Mouse (Mus musculus) adrenal gland, postnatal 10 days (tissue): Measurements from ENCODE around the gene Pofut1. TPM values are rescaled to one million over a fixed set of nuclear protein-coding genes. Genes with fewer than 3 reads are reported as not detected.
A peak's percentile ranks its signal among the peaks of the same experiment; 100 is the strongest.

Source experiments
- DNase-seq: peaks from one replicate; pipeline ENCODE4 v3.0.0; 2021; ENCODE audit warnings: mixed read lengths
- total RNA-seq, 2 experiments: library from RNA; stranded (reverse); gene quantifications; 2 replicates each; pipeline ENCODE4 v1.2.3; 2021

Pofut1 gene
- total RNA-seq, 2 experiments from 2014 or later = 24.2 to 38.0 TPM

DNA sequence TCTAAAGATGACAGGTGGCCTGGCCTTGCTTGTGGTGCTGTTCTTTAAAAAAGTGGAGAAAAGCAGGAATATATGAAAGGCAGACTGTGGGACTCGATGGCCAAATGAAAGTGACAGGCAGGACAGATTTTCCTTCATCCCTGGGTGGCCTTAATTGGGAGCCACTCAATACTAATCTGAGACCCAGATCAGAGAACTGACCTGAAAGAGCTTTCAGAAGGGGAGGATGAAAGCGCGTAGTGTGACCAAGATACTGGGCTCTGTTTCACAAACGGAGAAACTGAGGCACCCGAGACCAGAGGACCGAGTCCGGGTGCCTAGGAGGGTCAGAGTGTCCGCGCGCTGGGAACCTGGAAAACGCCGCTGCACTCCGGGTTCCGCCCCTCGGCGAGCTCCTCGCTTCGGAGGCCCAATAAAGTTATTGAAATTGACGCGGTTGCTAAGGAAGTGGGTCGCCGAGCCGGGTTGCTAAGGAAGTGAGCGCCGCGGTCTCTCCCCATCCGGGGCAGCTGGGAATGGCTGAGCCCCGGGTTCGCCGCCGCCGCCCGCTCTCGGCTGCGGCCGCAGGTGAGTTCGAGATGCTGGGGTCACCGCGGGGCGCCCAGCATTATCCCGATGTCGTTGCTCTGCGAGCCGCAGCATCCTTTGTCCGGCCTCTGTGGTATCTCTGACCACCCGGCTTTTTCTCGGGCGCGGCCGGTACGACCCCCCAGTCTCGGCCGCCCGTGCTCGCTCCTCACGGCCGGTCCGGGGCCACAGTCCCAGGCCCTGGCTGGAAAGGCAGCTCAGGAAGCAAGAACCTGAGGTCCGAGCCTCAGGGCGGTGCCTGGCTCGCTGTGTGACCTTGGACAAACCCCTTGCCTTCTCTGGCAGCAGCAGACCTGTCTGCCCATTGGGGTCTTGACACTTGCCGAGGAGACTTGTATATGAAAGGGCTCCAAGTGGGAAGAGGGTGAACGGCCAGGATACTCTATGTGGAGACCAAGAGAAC, 49.9 kb downstream of the Pofut1 start, which contains the start of gene Kif3b:
TSS of gene Kif3b (plus strand) at position 476 of the 991 bp plus-strand sequence.
- peak; percentile 92 for DNase-seq

DNA sequence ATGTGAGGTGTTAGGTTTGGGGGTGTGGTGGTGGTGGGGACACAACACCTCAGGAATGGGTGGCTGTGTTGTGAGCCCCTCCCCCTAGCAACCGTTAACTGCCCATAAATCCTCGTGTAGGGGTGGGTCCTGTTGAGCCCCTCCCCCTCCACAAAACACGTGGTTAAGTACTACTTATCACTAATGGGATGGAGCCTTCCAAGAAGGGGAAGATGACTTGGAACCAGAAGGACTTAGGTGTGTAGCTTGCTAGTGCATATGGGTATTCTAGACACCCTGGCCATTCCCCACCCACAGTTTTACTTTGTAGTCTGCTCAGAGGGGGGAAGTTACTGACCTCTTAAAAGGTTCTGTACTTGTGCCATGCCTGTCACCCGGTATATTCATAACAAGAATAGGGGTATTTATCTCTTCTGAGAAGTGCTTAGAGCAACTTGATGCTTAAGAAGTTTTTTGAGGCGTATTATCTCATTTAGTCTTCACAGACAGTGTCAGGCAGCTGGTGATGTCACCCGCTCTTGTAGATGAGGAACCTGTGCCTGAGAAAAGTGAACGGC, 51.0 kb downstream of the Pofut1 start:
- DNase-seq = no peak

DNA sequence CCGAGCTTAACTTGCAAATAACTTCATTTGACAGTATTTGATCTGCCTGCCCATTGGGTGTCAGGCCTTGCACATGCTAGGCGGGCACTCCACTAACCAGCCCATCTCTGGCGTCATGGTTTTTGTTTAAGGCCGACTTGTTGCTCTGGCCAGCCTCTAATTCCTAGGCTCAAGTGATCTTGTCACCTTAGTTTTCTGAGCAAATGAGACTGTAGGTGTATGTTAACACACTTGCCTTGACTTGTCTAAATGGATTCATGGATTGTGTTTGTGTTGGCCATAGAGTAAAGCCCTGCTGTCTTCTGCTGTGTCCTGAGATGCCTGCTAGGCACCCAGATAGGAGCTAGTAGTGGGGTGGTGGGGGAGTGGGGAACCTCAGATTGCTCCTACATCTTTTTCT, 53.9 kb downstream of the Pofut1 start:
- no peak for DNase-seq

DNA sequence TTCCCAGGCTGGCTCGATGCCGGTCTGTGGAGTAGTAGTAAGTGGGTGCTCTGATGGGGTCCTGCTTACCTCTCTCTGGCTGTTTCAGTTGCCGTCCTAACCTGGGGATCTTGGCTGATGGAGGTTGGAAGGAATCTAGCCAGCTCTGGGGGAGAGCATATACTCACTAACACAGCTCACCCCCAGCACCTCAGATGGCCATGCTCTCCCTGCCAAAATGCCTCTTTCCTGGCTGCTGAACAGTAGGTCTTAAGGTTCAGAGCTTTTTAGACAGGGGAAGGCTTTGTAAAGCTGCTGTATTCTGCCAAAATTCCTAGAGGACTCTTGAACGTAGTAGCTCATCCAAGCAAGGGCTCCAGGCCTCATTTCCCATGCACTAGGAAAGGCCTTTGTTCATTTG, 56.4 kb downstream of the Pofut1 start:
- DNase-seq = no peak

DNA sequence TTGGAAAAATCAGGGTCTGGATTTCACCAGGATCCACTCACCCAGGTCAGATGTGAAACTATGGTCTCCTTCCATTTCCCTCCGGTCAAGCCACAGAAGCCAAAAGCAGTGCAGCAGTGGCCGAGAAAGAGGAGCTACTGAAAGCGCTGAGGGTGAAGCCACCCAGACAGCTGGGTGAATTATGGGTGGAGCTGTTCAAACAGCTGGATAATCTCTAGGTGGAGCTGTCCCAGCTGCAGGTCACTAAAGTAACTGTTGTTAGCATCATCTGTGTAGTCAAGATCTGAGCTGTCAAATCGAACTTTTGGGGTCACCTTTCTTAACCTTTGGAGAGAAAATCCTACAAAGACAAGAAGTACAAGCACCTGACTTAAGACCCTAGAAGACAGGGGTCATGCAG, 57.1 kb downstream of the Pofut1 start:
- DNase-seq = no peak

DNA sequence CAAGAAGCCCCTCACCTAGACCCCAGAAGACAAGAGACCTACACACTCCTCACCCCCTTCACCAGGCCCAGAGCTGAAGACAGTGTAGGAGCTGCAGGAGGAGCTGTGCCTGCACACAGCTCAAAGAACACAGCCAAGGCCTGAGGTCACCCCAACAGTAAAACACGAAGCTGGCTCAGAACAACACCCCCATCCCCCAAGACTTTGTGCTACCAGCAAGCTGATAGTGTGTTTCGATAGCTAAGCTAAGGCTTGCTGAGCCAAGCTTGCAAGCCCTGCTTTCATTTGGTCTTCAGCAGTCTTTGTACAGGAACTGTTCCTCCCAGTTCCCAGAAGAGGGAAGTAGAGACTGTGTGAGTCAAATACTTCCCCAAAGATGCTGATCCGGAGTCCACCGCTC, 57.5 kb downstream of the Pofut1 start:
- DNase-seq = peak; percentile 19

DNA sequence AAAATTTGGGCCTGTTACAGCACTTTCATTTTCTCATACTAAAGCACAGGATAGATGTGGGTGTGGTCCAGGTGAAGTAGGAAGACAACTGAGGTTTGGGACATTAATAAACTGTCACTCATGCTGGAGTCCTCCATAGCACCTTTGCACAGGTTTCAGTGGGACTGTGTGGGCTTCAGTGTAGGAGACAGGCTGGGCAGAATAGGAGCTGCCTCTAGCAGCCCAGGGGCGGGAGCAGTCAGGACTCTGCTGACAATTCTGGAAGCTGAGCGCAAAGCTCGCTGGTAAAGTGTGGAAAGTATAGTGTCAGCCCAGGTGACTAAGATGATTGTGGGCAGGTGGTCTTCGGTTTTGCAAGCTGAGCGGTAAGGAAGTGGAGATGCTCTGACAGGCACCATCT, 59.8 kb downstream of the Pofut1 start:
- DNase-seq = no peak

DNA sequence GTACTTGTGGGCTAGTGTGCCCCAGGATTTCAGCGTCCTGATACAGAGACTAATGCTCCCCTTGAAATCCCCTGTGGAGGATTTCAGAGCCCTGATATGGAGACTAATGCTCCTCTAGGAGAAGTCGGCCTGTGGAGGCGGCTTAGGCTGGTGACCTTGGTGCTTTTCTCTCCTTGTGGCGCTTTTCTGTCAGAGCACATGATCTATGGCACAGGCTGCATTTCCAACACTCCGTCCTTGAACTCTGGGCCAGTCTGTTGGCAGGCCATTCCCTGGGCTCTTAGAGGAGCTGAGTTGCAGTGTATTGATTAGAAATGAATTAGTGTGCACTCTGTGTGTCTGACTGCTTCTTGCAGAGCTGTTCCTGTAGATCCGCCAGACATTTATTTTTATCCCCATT, 63.9 kb downstream of the Pofut1 start:
- DNase-seq = peak; percentile 79

DNA sequence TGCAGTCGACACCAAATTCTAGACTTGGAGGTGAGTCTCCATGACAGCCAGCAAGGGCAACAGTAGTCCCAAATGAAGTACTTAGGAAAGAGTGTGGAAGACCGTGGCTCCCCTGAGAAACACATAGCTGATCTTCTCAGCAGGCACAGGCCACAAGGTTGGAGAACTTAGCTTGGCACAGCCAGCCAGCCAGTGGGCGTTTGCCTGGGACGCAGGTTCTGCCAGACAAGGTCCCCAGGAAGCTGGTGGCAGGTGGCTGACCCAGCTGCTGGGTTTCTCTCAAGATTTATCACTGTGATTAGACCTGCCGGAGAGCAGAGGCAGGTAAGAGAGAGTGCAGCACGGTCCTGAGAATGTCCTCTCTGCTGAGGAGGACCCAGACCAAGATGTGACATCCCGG, 67.3 kb downstream of the Pofut1 start:
- peak; percentile 24 for DNase-seq

DNA sequence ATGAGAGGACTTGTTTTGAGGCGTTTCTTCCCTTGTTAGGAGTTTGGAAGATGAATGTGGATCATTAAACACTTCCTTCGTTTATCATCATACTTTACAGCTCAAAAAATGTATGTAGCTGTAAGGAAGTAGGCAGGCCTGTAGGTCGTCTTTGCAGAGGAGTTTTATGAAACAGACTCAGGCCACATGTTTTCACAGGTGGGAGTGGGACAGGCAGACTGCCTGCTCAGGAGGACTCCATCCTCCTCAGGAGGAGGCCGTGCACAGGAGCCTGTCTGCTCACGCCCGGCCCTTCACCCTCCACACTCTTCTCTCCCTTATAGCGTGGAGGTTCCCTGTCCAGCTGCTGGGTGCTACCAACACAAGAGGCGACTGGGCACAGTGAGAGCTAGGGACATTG, 67.8 kb downstream of the Pofut1 start:
- no peak for DNase-seq

DNA sequence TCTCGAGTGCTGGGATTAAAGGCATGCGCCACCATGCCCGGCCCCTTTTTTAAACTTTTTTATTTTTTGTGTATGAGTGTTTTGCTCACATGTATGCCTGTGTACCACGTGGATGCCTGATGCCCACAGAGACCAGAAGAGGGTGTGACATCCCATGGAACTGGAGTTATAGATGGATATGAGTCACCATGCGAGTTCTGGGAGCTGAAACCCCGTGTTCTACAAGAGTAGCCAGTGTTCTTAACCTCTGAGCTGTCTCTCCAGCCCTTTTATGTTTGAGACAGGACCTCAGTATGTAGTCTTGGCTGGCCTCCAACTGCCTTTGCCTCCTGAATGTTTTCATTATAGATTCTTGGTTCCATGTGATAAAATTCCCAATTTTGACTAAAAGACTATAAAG, 68.9 kb downstream of the Pofut1 start:
- DNase-seq = no peak

DNA sequence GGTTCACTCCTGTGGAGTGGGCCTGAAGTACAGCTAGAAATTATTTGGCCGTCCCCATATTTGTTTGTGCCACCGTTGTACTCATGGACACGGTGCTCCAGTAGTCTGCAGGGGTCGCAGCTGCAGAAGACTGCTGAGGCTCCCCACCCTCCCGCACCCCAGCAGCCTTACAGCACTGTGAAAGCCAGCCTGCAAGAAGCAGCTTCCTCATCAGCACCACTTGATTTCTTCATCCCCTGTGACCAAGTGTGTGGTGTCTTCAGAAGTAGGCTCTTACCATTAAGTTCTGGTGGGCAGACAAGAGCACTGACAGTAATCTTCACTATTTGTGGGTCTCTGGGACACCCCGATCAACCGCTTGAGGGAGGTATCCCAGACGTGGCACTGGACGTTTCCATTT, 71.6 kb downstream of the Pofut1 start:
- no peak for DNase-seq

DNA sequence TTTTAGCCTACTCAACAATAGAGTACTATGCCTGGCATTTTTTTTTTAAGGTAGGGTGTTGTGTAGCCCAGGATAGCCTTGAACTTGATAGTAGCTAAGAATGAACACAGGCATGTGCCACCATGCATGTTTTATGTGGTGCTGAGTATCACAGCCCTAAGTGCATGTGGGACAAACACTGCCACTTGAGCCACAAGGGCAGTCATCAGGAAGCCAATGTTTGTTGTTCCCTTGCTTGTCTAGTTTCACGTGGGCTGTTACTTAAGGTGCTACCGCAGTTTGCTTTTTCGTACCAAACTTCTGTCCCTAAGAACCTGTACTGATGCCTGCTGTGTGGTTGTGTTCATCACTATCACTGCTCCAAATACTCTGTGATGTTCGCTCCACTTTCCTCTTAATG, 77.1 kb downstream of the Pofut1 start:
- DNase-seq = no peak

DNA sequence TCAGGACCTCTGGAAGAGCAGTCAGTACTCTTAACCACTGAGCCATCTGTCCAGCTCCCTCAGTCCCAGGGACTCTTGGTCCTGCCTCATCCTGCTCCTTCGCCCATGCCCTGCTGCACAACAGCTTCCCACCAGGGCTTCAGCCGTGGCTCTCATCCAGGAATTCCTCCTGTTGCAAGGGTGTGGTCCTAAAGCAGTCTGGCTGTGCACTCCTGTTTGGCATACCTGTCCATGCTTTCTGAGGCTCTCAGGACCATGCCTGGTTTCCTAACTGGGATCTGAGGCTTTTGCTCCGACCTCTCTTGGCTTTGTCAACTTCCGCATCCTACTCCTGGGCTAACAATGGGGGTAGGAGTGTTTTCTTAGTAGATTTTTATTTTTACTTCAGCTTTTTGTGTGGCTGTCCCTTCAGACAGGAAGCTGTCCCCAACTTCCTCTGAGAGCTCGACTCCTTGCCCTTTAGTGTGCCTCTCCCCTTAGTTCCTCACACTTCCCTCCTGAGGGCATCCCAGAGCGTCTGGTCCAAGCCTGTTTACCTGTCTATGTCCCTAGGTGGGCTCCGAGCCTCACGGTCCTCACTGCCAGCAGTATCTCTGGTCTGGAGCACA, 77.8 kb downstream of the Pofut1 start:
- DNase-seq = no peak

Other genes with a start within 250 kb of the Pofut1 start
- 10 to 100 TPM; 88.4 to 94.3 TPM for gene Pdrg1, start 226.1 kb upstream of the Pofut1 start, total RNA-seq
- gene Xkr7, start 209.7 kb upstream of the Pofut1 start, total RNA-seq = 1 to 10 TPM; 1.3 to 1.5 TPM
- gene Ccm2l, start 175.6 kb upstream of the Pofut1 start, total RNA-seq = 10 to 100 TPM; 15.8 to 23.7 TPM
- 1 to 10 TPM; 2.4 to 3.2 TPM for gene Hck, start 133.1 kb upstream of the Pofut1 start, total RNA-seq
- gene Tm9sf4, start 80.2 kb upstream of the Pofut1 start, total RNA-seq = 10 to 100 TPM; 88.3 to 96.8 TPM
- gene Tspyl3, start 16.1 kb upstream of the Pofut1 start, total RNA-seq = 1 to 10 TPM; 4.2 to 5.5 TPM
- 10 to 100 TPM in 1 of 2 experiments, 1 to 10 TPM in 1; 8.5 to 11.8 TPM for gene Plagl2, start 107 bp upstream of the Pofut1 start, total RNA-seq
- 10 to 100 TPM; 18.6 to 20.2 TPM for gene Kif3b, start 49.9 kb downstream of the Pofut1 start, total RNA-seq
- 10 to 100 TPM; 23.5 to 30.9 TPM for gene Asxl1, start 104.3 kb downstream of the Pofut1 start, total RNA-seq